21 mouse cellular contexts compared by ENCODE assay signal in genomic region chr10:115391896-115392295, GRCm38 (mm10). TPM values are rescaled to one million over a fixed set of nuclear protein-coding genes. Genes with fewer than 3 reads are reported as not detected.
A peak's percentile ranks its signal among the peaks of the same experiment; 100 is the strongest.
DNase-seq lines count a peak whose midpoint lies in the region; ATAC-seq and TF ChIP-seq lines count a peak whose summit lies in the region.
"Had no signal": no experiment of that assay in that cellular context is flagged by ENCODE, and none has a peak within 500 bp of the region (broad histone marks: within the 10 kb centered on the region; RNA-seq: fewer than 3 reads in every experiment).

No protein-coding gene starts in this region.

- H3K9ac ChIP-seq in liver, embryonic 13.5 days = 0 out of 2 replicates have a peak overlapping the region, but pooled peaks have one; percentile 13
- no peak overlapping the region for H3K9ac ChIP-seq in liver, postnatal 0 days (replicated peaks)
- H3K9ac ChIP-seq: embryonic facial prominence, embryonic 12.5 days; forebrain, embryonic 13.5 days; forebrain, embryonic 15.5 days; forebrain, postnatal 0 days had no signal

- H3K9me3 ChIP-seq in liver, embryonic 13.5 days (replicated peaks) = no peaks in the 10 kb centered on the region
- no peaks in the 10 kb centered on the region for H3K9me3 ChIP-seq in liver, postnatal 0 days (ENCODE audit: low read length)
- H3K9me3 ChIP-seq: embryonic facial prominence, embryonic 10.5 days; embryonic facial prominence, embryonic 12.5 days; forebrain, embryonic 13.5 days; forebrain, embryonic 15.5 days had no signal

- no peak for TF ChIP-seq EP300 in liver, postnatal 0 days (IDR thresholded peaks at IDR 0.05; ENCODE audit: low read depth)

- 76% methylated on average over 1 of the region's 1 CpGs for WGBS in liver, embryonic 13.5 days (ENCODE audit: insufficient replicate concordance)
- 92% methylated on average over 1 of the region's 1 CpGs for WGBS in liver, postnatal 0 days (ENCODE audit: insufficient replicate concordance)

- ATAC-seq in liver, embryonic 13.5 days (ENCODE audit: low read depth) = no peak
- ATAC-seq in liver, postnatal 0 days = no peak
- ATAC-seq: CD4-positive, CD25-positive, alpha-beta regulatory T cell, adult 4 months; forebrain, embryonic 13.5 days; forebrain, embryonic 15.5 days; forebrain, postnatal 0 days had no signal

- no peak for TF ChIP-seq CTCF in liver, postnatal 0 days (IDR thresholded peaks at IDR 0.05; ENCODE audit: low read depth)

- no peak overlapping the region for H3K4me3 ChIP-seq in liver, embryonic 13.5 days (replicated peaks)
- H3K4me3 ChIP-seq in liver, postnatal 0 days (ENCODE audit: low read depth, low read length) = no peak overlapping the region
- H3K4me3 ChIP-seq: embryonic facial prominence, embryonic 10.5 days; embryonic facial prominence, embryonic 12.5 days; forebrain, embryonic 13.5 days; forebrain, embryonic 15.5 days had no signal

- H3K4me1 ChIP-seq in liver, embryonic 13.5 days (replicated peaks) = peaks cover 34% of the 10 kb centered on the region
- peaks cover 10% of the 10 kb centered on the region for H3K4me1 ChIP-seq in liver, postnatal 0 days (ENCODE audit: insufficient read depth)

- H3K36me3 ChIP-seq in liver, embryonic 13.5 days = peaks cover 69% of the 10 kb centered on the region
- peaks cover 44% of the 10 kb centered on the region for H3K36me3 ChIP-seq in liver, postnatal 0 days (replicated peaks; ENCODE audit: insufficient read depth, low read length)

- no peak for DNase-seq in liver, embryonic 13.5 days
- DNase-seq in liver, postnatal 0 days = no peak
- DNase-seq in retina, adult 2 months (ENCODE audit: low read depth, low spot score) = peak; percentile 70
- DNase-seq in retina, embryonic 14.5 days (ENCODE audit: low spot score) = no peak
- peak; percentile 61 for DNase-seq in retina, postnatal 1 day
- DNase-seq in adrenal gland, adult (ENCODE audit: inconsistent age in 2 of 2, low spot score in 1 of 2) = no peak
- DNase-seq: adrenal gland, adult 8-10 months; adrenal gland, postnatal 14 days; adrenal gland, postnatal 36 days; B cell, adult 2 months; cerebellum, adult 11-12 months; cerebellum, adult 2 months; cerebellum, adult 9-10 months; cerebellum, postnatal 10 days; cerebellum, postnatal 25 days; forebrain, postnatal 0 days had no signal

- H3K4me2 ChIP-seq in liver, embryonic 13.5 days = no peak overlapping the region
- no peak overlapping the region for H3K4me2 ChIP-seq in liver, postnatal 0 days (ENCODE audit: low read depth, low read length)
- H3K4me2 ChIP-seq: embryonic facial prominence, embryonic 12.5 days; forebrain, embryonic 13.5 days; forebrain, embryonic 15.5 days had no signal

- no peaks in the 10 kb centered on the region for H3K27me3 ChIP-seq in liver, embryonic 13.5 days
- no peaks in the 10 kb centered on the region for H3K27me3 ChIP-seq in liver, postnatal 0 days (ENCODE audit: insufficient read depth, low read length)
- H3K27me3 ChIP-seq: embryonic facial prominence, embryonic 12.5 days; forebrain, embryonic 13.5 days; forebrain, embryonic 15.5 days had no signal

- no peak overlapping the region for H3K27ac ChIP-seq in liver, embryonic 13.5 days
- no peak overlapping the region for H3K27ac ChIP-seq in liver, postnatal 0 days (ENCODE audit: low read depth)
- H3K27ac ChIP-seq: embryonic facial prominence, embryonic 10.5 days; embryonic facial prominence, embryonic 12.5 days; forebrain, embryonic 13.5 days; forebrain, embryonic 15.5 days had no signal

RNA-seq across cellular contexts. Expression of gene Zfc3h1, which starts 7.1 kb away (rescaled TPM):
- polyA plus RNA-seq in liver, embryonic 13.5 days (2015; fragmentation: Nextera tagmentation; extraction: Ambion mirVana) = 6.6 and 7.9 TPM in 2 replicates
- polyA plus RNA-seq in liver, postnatal 0 days (2015; fragmentation: Nextera tagmentation; extraction: Ambion mirVana) = 4.9 and 5.0 TPM in 2 replicates

RNA-seq across cellular contexts. Expression of gene Thap2, which starts 7.7 kb away (rescaled TPM):
- 7.0 and 9.0 TPM in 2 replicates for polyA plus RNA-seq in liver, embryonic 13.5 days (2015; fragmentation: Nextera tagmentation; extraction: Ambion mirVana)
- 5.0 and 5.5 TPM in 2 replicates for polyA plus RNA-seq in liver, postnatal 0 days (2015; fragmentation: Nextera tagmentation; extraction: Ambion mirVana)

RNA-seq across cellular contexts. Expression of gene Tmem19, which starts 29.6 kb away (rescaled TPM):
- 10.2 and 13.4 TPM in 2 replicates for polyA plus RNA-seq in liver, embryonic 13.5 days (2015; fragmentation: Nextera tagmentation; extraction: Ambion mirVana)
- 16.3 and 19.3 TPM in 2 replicates for polyA plus RNA-seq in liver, postnatal 0 days (2015; fragmentation: Nextera tagmentation; extraction: Ambion mirVana)

Comparison
In these comparisons a context has a peak if more than half of its experiments do, and no peak if none do; other contexts are left out.
1. DNase-seq: peak in retina, adult 2 months (single experiment) and retina, postnatal 1 day (single experiment); none in liver, embryonic 13.5 days (single experiment), liver, postnatal 0 days (single experiment), retina, embryonic 14.5 days (single experiment) and adrenal gland, adult (0 of 2).